Mouse (Mus musculus) T-helper 17 cell (primary cell): ENCODE data around the gene Tent4b.

Experiments used
- in situ Hi-C, 2 experiments: fragments of 300-600 bp; cut with MboI, MseI; formaldehyde crosslinking; loops; 1 replicate in 1 of 2; 2 replicates in 1 of 2; pipeline ENCODE4 v1.15.1; 2025; ENCODE audit warnings: high pct_unique_total_duplicates in 2 of 2

Tent4b gene

DNA sequence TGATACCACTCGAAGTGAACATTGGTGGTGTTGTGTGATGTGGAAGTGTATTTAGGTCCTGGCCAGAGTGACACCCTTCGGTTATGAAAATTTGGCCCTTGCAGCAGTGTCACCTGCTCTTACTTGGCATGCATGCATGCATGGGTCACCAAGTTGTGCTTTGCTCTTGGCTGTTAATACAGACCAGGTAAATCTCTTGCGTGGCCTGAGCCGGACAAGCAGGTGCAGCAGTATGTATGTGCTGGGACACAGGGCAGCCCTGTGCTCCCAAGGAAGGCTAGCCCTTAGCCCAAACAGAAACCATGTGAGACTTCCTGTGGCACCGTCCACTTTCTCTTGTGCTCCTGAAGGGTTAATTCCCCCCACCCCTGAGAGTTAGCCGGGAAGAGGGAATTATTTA is 28.8 kb downstream of the Tent4b start:
- in situ Hi-C loops: no loop called here

DNA sequence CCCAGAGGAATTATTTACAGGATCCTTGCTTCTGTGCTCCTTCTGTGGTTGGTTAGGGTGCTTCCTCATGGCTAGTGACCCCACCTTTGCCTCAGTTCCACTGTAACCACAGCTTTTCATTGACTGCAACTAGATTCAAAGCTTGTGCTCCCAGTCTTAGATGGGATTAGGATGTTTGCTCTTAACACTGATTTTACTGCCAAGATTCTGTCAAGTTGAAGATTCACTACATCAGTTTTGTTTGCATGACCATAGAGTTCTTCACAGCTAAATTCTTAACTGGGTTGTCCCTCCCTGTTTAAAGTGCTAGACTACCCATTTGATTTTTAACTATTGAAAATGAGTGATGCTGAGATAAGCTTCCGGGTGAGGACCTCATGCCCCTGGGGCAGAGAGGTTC is 29.3 kb downstream of the Tent4b start:
- in situ Hi-C loops: no loop called here

DNA sequence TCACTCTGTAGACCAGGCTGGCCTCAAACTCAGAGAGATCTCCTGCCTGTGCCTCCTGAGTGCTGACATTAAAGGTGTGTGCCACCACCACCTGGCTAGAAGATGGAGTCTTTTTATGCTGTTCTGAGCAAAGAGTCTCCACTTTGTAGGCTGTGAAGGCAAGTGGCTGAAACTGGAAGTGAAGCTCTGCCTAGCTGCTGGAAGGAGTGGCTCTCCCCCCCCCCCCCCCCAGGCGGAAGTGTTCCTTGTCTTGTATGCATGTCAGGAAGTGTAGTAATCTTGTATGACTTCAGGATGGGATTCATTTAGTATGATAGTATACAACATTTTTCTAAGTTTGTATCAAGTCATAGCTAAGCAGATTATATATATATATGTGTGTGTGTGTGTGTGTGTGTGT is 29.8 kb downstream of the Tent4b start:
- in situ Hi-C loops: no loop called here

DNA sequence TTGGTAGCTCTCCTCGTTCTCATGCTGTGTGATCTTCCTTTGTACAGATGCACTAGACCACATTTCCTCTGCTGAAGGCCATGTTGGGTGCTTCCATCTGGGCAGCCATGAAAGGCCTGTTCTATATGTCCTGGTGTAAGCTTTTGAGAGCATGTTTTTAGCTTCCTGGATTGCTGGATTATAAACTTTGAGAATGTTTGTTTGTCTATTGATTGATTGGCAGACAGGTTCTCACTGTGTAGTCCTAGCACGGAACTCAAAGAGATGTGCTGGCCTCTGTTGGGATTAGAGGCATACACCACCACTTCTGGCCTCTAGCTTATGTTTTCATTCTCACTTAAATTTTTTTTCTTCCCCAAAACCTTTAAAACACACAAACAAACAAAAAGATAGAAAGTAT is 37.7 kb downstream of the Tent4b start:
- in situ Hi-C loops: loop anchor here in 1 of 2 experiments (5.0 kb wide), 1 partner anchor 74 kb away; no protein-coding TSS in a partner anchor

DNA sequence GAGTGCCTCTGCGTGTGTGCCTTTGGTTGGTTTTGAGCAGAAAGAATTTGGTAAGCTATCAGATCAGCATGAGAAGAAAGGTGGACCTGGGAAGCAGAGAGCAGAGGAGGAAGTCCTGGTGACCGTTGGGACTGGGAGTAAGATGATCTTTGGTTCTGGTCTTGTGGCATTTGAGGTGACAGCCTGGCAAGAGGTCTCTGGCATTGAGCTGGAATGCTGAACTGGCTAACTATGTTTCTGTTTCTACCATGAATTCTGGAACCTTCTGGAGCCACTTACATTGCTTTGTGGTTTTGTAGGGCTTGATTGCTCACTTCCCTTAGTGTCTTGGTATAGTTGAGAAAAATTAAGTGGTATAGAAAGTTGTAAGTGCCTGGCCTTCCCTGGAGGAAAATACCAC is 38.6 kb downstream of the Tent4b start:
- in situ Hi-C loops: loop anchor here in 1 of 2 experiments (5.0 kb wide), 1 partner anchor 75 kb away; no protein-coding TSS in a partner anchor

DNA sequence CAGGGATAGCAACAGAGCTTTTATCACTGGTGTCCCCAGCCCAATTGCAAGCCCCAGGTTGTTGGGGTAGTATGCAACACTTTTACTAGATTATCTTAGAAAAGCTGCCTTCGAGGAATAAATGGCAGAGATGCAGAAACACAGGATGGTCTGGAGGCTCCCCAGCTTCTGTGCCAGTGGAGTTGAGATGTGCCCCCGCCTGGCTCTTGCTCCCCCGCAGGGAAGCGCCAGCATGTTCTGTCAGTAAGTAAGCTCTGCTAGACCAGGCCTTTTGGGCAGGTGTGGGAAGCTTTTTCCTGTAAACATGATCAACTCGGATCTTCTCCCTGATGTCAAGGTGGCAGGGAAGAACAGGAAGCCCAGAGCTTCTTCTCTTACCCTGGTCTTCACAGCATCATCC is 40.3 kb downstream of the Tent4b start:
- in situ Hi-C loops: loop anchor here in 1 of 2 experiments (5.0 kb wide), 1 partner anchor 77 kb away; no protein-coding TSS in a partner anchor

DNA sequence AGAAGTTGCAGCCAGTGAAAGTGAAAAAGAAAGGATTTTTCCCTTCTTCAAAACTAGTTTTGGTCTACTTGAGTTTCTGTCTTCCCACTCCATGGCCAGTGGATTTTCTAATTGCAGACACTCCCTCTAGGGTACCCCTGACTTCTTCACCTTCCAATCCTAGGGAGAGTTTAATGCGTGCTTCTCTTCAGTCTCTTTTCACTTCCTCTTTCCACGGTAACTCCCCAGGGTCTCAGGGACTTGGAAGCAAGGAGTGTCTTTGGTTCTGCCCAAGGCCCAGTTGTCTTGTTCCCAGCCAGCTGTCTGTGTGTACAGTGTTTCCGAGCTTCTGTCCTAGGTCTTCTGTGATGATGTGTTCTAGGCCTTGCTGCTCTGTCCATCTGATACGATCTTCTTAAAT is 42.9 kb downstream of the Tent4b start:
- in situ Hi-C loops: no loop called here

DNA sequence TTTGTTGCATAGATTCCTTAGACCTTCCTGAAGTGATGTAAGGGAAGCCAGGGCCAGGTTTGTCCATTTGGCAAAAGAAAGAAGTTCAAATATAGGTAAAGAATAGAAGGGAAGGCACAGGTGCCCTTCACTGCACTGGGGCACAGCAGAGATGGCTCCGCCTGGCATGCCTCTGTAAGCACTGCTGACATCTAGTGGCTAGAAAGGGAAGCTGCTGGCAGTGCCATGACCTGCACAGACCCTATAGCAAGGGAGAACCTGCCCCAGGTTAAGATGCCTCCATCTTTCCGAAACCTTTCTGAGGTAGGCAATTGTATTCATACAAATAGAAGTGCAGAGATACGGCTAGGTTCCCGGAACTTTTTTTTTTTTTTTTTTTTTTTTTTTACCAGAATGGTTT is 45.3 kb downstream of the Tent4b start:
- in situ Hi-C loops: no loop called here

DNA sequence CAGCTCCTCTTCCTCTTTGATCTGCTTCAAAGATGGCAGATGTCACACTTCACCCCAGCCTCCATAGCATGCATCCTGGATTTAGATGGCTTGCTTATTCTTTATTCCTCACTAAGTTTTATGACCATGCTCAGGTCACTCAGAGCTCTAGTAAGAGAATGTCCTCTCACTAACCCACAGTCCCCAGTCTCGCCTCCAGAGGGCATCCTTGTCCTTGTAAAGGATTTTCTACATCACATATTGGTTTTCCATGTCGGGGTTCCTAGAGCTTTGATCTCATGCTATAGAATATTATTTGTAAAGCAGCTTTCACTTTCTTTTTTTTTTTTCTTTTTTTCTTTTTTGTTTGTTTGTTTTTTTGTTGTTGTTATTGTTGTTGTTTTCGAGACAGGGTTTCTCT is 53.8 kb downstream of the Tent4b start:
- in situ Hi-C loops: no loop called here

DNA sequence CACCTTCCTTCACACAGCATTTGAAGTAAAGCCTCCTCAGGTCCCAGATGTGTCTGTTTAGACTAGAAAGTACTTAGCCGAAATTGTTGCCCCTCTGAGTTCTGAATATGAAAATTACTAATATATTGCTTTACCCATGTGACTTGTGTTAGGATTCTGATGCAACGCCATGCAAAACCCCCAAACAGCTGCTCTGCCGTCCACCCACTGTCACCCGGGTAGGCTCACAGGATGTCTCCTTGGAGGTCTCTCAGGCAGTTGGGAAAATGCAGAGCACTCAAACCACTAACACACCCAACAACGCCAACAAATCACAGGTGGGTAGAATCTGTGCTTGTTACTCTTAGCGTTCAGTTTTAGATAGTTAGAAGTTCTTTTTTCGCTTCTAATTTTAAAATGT is 55.9 kb downstream of the Tent4b start:
- in situ Hi-C loops: no loop called here

DNA sequence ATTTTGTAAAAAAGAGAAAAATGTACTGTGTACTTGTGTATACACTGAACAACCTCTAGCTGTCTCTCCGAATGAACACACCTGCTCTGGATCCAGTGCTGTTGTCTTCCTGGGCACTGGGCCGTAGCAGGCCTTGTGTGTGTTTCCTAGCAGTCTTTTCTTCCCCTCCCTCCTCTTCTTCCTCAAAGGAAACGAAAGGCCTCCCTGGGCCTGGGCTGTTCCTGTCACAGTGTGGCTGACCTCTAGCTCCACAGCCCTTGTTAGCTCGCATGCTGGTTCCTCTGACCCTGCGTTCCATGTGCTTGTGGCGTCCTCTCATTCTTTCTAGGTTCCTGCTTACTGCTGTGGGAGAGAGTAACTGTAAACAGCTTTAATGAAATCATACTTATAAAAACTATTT is 59.0 kb downstream of the Tent4b start:
- in situ Hi-C loops: no loop called here

DNA sequence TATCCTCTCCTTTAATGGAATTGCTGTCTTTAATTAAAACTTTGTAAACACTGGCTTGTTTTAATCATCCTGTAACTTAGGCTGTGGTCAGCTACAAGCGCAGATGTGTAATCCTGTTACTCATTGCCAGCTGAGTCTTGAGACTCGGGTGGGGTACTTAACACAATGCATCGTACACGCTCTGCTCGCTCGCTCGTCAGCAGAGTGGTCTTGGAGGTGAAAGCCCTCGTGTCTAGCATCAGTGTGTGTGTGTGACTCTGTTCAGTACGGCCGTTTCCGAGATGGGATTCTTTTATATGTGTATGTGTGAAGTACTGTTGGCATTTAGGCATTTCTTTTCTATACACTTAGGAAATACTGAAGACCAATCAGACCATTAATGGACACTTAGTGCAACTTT is 59.5 kb downstream of the Tent4b start:
- in situ Hi-C loops: no loop called here

DNA sequence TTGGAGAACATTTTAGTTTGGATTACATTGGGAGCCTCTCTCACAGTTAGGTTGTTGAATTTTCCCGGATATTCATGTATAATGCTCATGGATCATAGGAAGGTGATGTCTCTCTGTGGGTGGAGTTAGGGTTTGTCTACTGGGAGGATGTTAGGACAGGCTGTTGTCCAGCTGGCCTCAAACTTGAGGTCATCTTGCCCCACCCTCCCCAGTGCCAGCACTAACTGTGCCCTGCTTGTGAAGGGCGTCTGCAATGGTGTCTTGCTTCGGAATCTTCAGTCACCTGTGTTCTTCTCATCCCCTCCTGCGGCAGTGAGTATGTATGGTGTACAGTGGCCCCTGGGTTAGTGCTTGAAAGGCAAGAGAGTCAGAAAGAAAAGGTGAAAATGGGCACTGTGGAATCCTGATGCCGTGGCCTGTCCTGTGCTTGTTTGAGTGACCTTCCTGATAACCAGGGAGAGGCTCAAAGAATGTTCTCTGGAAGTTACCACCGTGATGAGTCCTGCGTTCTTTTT is 61.5 kb downstream of the Tent4b start:
- in situ Hi-C loops: no loop called here

DNA sequence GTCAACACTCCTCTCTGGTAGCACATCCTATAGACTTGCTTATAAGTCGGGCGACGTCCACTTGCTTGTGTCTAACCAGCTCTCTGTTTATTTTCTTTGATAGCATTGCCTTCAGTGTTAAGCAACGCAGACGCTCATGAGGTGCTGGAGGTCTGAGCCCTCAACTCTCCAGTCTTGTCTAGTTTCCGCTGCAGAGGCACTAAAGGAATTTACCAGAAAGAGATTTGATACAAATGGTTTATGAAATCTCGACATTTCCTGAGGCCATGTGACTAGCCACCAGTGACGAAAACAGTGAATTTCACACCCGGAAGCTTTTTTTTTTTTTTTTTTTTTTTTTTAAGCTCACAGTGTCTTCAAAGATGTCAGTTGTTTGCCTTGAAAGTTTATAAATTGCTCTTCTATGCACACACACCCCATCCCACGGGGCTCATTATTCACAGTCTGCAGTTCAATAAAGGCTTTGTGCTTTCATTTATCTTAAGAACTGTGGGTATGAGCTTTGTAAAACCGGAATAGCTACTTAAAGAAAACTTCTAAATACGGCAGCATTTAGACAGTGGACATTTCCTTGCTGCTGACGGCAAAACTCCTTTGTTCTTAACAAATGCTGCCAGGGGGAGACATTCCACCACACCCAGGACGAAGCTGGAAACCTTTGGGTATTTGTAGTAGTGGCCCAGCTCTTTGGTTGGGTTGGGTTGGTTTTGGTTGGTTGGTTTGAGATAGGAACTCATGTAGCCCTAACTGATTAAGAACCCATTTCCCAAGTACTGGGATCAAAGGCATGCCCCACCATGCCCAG is 64.0 kb downstream of the Tent4b start:
- in situ Hi-C loops: no loop called here

DNA sequence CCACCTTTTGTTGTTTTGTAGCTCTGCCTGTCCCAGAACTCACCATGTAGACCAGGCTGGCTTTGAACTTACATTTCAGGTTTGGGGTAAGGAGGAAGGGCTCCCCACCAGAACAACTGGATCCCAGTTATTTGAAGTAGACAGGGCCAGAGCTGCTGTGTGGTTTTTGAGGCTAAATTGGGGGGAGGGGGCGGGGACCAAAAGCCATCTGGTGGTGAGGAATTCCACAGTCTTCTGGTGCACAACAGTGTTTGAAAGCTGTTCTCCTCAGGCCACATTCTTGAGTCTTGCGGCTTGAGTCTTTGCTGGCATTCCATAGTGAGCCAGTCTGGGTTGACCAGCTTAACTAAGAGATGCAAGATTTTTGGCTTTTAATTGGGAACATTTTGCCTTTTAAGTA is 66.5 kb downstream of the Tent4b start:
- in situ Hi-C loops: loop anchor here in 1 of 2 experiments (5.0 kb wide), 1 partner anchor 357 kb away; no protein-coding TSS in a partner anchor

DNA sequence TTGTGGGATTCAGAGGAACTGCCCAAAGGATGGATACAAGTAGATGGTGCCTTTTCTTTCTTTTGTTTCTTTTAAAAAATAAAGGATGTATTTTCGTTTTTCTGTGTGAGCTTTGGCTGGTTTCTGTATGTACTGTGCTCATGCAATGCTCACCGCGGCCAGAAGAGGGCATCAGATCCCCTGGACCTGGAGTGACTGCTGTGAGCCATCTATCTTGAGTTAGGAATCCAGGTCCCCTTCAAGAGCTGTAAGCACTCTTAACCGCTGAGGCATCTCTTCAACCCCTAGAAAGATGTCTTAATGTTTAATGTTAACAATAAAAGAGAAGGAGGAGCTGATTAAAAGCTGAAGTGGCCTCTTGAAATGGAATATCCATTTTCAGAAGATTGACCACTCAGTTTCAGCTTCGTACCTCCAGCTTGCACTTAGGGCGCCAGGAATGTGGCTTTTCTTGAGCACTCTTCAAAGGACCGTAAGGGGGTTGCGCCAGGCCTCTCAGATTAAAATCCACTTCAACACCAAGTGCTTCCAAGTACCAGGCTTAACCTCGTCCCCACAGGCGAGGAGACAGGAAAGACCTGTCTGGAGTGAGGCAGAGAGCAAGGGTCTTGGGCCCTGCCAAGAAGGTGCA is 67.3 kb downstream of the Tent4b start:
- in situ Hi-C loops: loop anchor here in 1 of 2 experiments (5.0 kb wide), 1 partner anchor 356 kb away; no protein-coding TSS in a partner anchor

DNA sequence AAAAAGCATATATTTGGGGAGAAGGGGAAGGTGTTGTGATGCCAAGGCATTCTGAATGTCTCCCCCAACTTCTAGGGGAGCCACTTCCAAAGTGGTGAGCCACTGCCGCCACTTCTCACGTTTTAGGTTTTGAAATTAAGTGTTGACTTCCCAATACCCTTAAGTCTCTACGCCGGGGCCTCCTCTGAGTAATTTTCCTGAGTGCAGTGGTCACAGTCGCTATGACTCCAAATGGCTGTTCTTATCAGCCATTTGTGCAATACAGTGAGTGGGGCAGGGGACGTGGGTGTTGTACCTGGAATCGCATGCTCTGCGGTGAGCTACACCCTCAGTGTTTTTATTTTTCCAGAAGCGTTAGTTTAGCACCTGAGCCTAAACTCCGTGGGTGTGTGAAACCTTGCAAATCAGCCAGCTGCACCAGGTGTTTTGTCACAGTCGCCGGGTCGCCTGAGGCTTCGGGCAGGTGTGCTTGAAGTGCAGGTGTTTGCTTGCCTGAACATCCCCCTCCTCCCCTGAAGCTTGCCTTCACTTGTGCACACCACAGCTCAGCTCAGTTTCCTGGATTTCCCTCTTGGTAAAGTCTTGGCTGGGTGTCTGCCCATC is 67.9 kb downstream of the Tent4b start:
- in situ Hi-C loops: loop anchor here in 1 of 2 experiments (5.0 kb wide), 1 partner anchor 355 kb away; no protein-coding TSS in a partner anchor

DNA sequence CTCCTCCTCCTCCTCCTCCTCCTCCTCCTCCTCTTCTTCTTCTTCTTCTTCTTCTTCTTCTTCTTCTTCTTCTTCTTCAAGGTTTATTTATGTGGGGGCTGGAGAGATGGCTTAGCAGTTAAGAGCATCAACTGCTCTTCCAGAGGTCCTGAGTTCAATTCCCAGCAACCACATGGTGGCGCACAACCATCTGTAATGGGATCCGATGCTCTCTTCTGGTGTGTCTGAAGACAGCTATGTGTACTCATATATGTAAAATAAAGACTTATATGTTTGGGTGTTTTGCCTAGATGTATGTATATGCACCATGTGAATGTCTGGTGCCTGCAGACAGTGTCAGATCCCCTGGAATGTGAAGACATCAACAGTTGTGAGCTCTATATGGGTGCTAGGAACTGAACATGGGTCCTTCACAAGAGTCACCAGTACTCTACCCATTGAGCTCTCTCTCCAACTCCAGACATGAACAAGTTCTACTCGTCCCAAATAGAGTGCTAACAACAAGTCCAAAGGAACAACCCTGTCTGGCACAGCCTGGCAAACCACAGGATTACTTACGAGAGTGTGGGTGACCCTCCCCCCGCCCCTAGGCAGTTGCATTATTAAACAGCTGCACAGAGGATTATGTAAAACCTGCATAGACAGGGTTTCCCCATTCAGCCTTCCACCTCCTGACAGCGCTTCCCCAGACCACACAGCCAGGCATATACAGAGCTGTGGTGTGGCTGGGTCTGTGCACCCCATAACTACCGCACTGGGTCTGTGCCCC is 70.3 kb downstream of the Tent4b start:
- in situ Hi-C loops: loop anchor here in 1 of 2 experiments (5.0 kb wide), 1 partner anchor 353 kb away; no protein-coding TSS in a partner anchor

DNA sequence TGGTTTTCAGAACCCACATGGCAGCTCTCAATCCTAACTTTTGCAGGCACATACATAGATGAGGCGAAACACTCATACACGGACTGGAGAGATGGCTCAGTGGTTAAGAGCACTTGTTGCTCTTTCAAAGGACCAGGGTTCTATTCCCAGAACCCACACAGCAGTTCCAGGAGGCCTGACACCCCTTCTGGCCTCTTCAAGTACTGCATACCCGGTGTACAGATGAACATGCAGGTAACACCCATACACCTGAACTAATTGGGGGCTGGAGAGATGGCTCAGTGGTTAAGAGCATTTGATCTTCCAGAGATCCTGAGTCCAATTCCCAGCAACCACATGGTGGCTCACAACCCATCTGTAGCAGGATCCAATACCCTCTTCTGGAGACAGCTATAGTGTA is 71.1 kb downstream of the Tent4b start:
- in situ Hi-C loops: loop anchor here (5.0 kb wide), 3 partner anchors 37 to 87 kb away; no protein-coding TSS in a partner anchor

DNA sequence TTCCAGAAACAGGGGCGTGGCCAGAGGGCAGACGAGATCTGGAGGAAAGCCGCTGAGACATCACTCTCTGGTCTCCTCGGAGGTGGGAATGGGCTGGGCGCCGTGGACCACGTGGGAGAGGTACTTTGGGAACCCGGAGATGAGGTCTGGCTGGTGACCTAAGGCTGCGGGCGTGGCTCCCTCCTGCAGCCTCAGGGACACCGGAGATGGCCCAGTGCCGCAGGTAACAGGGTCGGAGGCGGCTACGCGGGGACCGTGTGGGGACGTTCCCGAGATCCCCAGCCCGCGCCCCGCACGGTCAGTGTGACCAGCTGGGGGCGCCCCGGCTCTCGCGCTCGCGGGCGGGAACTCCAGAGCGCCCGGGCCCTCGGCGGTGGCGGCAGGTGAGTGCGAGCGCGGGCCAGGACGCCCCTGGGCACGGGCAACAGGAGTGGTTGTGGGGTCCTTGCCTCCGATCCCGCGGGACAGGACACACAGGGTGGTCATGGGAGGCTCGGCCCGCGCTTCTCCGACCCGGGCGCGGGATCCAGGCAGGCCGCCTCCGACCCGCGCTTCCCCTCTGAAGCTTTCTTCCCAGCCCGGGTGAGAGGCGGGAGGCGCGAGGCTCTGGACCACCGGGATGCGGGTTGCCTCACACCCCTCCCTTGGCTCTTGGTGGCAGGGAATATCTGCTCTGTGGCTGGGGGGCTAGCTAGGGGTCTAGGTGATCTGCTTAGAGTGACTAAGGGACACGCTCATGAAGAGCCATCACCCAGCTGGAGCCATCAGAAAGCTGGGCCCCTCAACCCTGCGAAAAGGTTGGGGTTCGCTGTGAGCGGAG is 73.4 kb downstream of the Tent4b start, which contains the start of gene Adcy7:
TSS of gene Adcy7 (plus strand) at position 173 of the 820 bp plus-strand sequence.
- in situ Hi-C loops: loop anchor here (5.0 kb wide), 3 partner anchors 35 to 85 kb away; no protein-coding TSS in a partner anchor
